Mouse (Mus musculus) hindbrain, embryonic 15.5 days (tissue): ENCODE results near the gene Akap2. TPM values are rescaled to one million over a fixed set of nuclear protein-coding genes. Genes with fewer than 3 reads are reported as not detected.
A peak's percentile ranks its signal among the peaks of the same experiment; 100 is the strongest.

Experiments used
- ATAC-seq: fragments of 200-750 bp; cut with Nextera tagmentation; 2 replicates; pipeline ENCODE4 v1.8.0; 2017; ENCODE audit warnings: low read depth, moderate number of reproducible peaks, moderate TSS enrichment; ENCODE audit not compliant: low FRiP score
- H3K27ac ChIP-seq: fragments of 300-500 bp; sonication (generic); replicated peaks from 2 replicates; pipeline ENCODE4 v1.5.1; 2015; ENCODE audit warnings: mild to moderate bottlenecking, inconsistent platforms
- H3K27me3 ChIP-seq: fragments of 300-500 bp; sonication (generic); 2 replicates; pipeline ENCODE4 v1.6.1; 2015; ENCODE audit warnings: control low read depth, inconsistent platforms
- H3K36me3 ChIP-seq: fragments of 300-500 bp; sonication (generic); 2 replicates; pipeline ENCODE4 v1.6.1; 2015; ENCODE audit warnings: control low read depth, inconsistent platforms
- H3K4me1 ChIP-seq: fragments of 300-500 bp; sonication (generic); replicated peaks from 2 replicates; pipeline ENCODE4 v1.6.1; 2015; ENCODE audit warnings: control low read depth, inconsistent platforms
- H3K4me2 ChIP-seq: fragments of 300-500 bp; sonication (generic); 2 replicates; pipeline ENCODE4 v1.6.1; 2015; ENCODE audit warnings: moderate library complexity, mild to moderate bottlenecking, inconsistent platforms
- H3K4me3 ChIP-seq: fragments of 300-500 bp; sonication (generic); 2 replicates; pipeline ENCODE4 v1.5.1; 2015; ENCODE audit warnings: mild to moderate bottlenecking, inconsistent platforms
- H3K9ac ChIP-seq: fragments of 300-500 bp; sonication (generic); 2 replicates; pipeline ENCODE4 v1.6.1; 2015; ENCODE audit warnings: inconsistent platforms
- H3K9me3 ChIP-seq: fragments of 300-500 bp; sonication (generic); 2 replicates; pipeline ENCODE4 v1.6.1; 2016; ENCODE audit warnings: control low read depth, inconsistent platforms
- WGBS: fragments of 180-500 bp; shearing (Covaris S2); methylation state at CpG from one replicate; pipeline ENCODE4 v1.1.7; 2015; 5-methylcytosine and 5-hydroxymethylcytosine counted together
- polyA plus RNA-seq: library from polyadenylated mRNA; unstranded; fragments of >200 nt; fragmentation: Nextera tagmentation; extraction: Ambion mirVana; gene quantifications from 2 replicates; pipeline ENCODE4 v1.2.1, GENCODE M21; 2015

Gene Akap2
- polyA plus RNA-seq, result 11.4 and 12.2 TPM in 2 replicates

GRCm38 (mm10) chr4:57717354-57717753, at the start of gene Akap2:
Gene Akap2 (plus strand): TSS chr4:57717657.
- H3K4me3 ChIP-seq, result no peak within 1 kb of the TSS
- H3K4me2 ChIP-seq, result no peak within 1 kb of the TSS
- H3K9me3 ChIP-seq, result no peaks in the 10 kb centered on the region
- H3K36me3 ChIP-seq, result no peaks in the 10 kb centered on the region
- H3K4me1 ChIP-seq, result peaks cover 7% of the 10 kb centered on the region; the same call in 1 of the 2 replicates
- H3K27ac ChIP-seq, result no peak within 1 kb of the TSS
- H3K27me3 ChIP-seq, result no peaks in the 10 kb centered on the region
- ATAC-seq, result no peak
- H3K9ac ChIP-seq, result no peak within 1 kb of the TSS
- 77% methylated on average over 9 of the region's 9 CpGs for whole genome bisulfite sequencing

- H3K9ac ChIP-seq, result no peak overlapping the region
- no peaks in the 10 kb centered on the region for H3K36me3 ChIP-seq
- no peaks in the 10 kb centered on the region for H3K9me3 ChIP-seq
- no peak overlapping the region for H3K4me3 ChIP-seq
- H3K27ac ChIP-seq, result no peak overlapping the region
- no peak for ATAC-seq
- peaks cover 15% of the 10 kb centered on the region for H3K4me1 ChIP-seq
- H3K27me3 ChIP-seq, result no peaks in the 10 kb centered on the region
- H3K4me2 ChIP-seq, result no peak overlapping the region
- 74% methylated on average over 7 of the region's 7 CpGs for WGBS
Measured at GRCm38 (mm10) chr4:57670813-57671469, 46.5 kb upstream of the Akap2 start.

DNA sequence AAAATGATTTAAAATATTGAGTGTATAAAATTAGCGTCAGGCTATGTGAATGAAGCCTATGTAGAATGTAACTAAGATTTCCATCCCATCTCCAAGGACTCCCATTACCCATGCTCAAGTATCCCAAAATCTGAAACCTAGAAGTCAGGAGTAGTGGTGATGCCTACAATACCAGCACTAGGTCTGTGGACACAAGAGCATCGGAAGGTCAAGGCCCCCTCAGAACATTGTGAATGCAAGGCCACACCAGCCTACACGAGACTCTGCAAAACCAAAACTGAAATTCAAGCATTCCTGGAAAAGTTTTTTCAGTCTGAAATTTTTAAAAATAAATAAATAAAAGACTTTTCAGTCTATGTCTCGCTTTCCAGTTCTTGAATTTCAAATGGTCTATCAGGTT, 44.9 kb upstream of the Akap2 start:
- WGBS, result 81% methylated on average over 4 of the region's 4 CpGs
- Histone ChIP-seq H3K27me3 (no peaks in the 10 kb centered on the region), H3K27ac (no peak overlapping the region), H3K4me3 (no peak overlapping the region), H3K4me1 (peaks cover 16% of the 10 kb centered on the region), H3K9ac (no peak overlapping the region), H3K4me2 (no peak overlapping the region), H3K9me3 (no peaks in the 10 kb centered on the region), H3K36me3 (no peaks in the 10 kb centered on the region)
- ATAC-seq, result no peak

- H3K27me3 ChIP-seq, result no peaks in the 10 kb centered on the region
- H3K36me3 ChIP-seq, result no peaks in the 10 kb centered on the region
- H3K4me2 ChIP-seq, result peak overlapping the region; percentile 50
- WGBS, result 17% methylated on average over 12 of the region's 12 CpGs
- ATAC-seq, result peak; percentile 64; the same call in 1 of the 2 replicates
- H3K4me1 ChIP-seq, result peaks cover 16% of the 10 kb centered on the region
- H3K4me3 ChIP-seq, result peak overlapping the region; percentile 15; the same call in 1 of the 2 replicates
- no peak overlapping the region for H3K9ac ChIP-seq
- H3K9me3 ChIP-seq, result no peaks in the 10 kb centered on the region
- no peak overlapping the region for H3K27ac ChIP-seq
Measured at GRCm38 (mm10) chr4:57672996-57673906, 44.2 kb upstream of the Akap2 start.

DNA sequence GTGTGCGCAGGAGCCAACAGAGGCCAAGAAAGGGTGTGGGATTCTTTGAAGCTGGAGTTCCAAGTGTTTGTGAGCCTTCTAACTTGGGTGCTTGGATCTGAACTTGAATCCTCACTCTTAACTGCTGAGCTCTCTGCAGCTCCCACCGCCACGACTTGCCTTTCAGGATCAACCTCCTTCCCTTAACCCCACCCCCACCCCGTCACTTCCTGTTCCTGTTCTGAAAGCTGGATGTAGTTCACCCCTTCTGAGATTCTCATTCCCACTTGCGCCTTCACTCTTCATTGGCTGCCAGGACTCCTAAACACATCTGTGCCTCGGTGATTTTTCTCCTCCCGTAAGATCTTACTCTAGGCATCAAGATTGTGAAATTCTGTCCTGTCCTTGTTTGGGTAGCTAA, 43.1 kb upstream of the Akap2 start:
- no peaks in the 10 kb centered on the region for H3K27me3 ChIP-seq
- ATAC-seq, result no peak
- no peaks in the 10 kb centered on the region for H3K36me3 ChIP-seq
- peaks cover 16% of the 10 kb centered on the region for H3K4me1 ChIP-seq
- peak overlapping the region; percentile 21; the same call in 1 of the 2 replicates for H3K27ac ChIP-seq
- no peaks in the 10 kb centered on the region for H3K9me3 ChIP-seq
- no peak overlapping the region for H3K9ac ChIP-seq
- no peak overlapping the region for H3K4me3 ChIP-seq
- no peak overlapping the region for H3K4me2 ChIP-seq
- WGBS, result 76% methylated on average over 7 of the region's 7 CpGs

- 0 out of 2 replicates have a peak, but pooled peaks have one; percentile 24 for ATAC-seq
- peak overlapping the region; percentile 43 for H3K4me2 ChIP-seq
- WGBS, result 0% methylated on average over 13 of the region's 13 CpGs
- no peaks in the 10 kb centered on the region for H3K27me3 ChIP-seq
- H3K9me3 ChIP-seq, result no peaks in the 10 kb centered on the region
- H3K4me1 ChIP-seq, result peaks cover 16% of the 10 kb centered on the region
- H3K27ac ChIP-seq, result 0 out of 2 replicates have a peak overlapping the region, but pooled peaks have one; percentile 21
- no peaks in the 10 kb centered on the region for H3K36me3 ChIP-seq
- H3K9ac ChIP-seq, result no peak overlapping the region
- no peak overlapping the region for H3K4me3 ChIP-seq
Measured at GRCm38 (mm10) chr4:57675387-57675786, 42.1 kb upstream of the Akap2 start.

DNA sequence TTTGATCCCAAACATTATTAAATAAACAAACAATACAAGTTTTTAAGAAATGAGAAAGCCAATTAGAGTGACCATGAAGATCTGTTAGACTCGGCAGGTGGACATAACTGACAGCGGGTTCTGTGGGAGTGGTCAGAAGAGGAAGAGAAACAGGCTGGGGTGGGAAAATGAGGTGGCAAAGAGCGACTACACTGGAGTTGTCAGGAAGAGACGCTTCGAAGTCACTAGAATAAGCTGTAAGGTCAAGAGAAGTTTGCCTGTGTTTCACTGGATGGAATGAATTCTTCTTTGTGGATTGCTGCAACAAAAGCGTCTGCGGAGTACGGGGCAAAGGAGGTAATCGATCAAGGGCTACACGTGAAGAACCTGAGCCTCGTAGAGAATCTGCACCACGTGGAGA, 39.5 kb upstream of the Akap2 start:
- H3K27ac ChIP-seq, result no peak overlapping the region

GRCm38 (mm10) chr4:57678991-57679457, 38.4 kb upstream of the Akap2 start:
- no peak for ATAC-seq
- no peak overlapping the region for H3K4me2 ChIP-seq
- WGBS, result 73% methylated on average over 9 of the region's 9 CpGs
- H3K36me3 ChIP-seq, result no peaks in the 10 kb centered on the region
- peaks cover 20% of the 10 kb centered on the region for H3K4me1 ChIP-seq
- no peak overlapping the region for H3K27ac ChIP-seq
- no peaks in the 10 kb centered on the region for H3K27me3 ChIP-seq
- H3K9me3 ChIP-seq, result no peaks in the 10 kb centered on the region
- no peak overlapping the region for H3K4me3 ChIP-seq
- no peak overlapping the region for H3K9ac ChIP-seq

More for the DNA sequence above, 39.5 kb upstream of the Akap2 start:
- Histone ChIP-seq H3K9ac (no peak overlapping the region), H3K9me3 (no peaks in the 10 kb centered on the region), H3K4me1 (peaks cover 20% of the 10 kb centered on the region), H3K27me3 (no peaks in the 10 kb centered on the region), H3K4me3 (no peak overlapping the region), H3K4me2 (no peak overlapping the region), H3K36me3 (no peaks in the 10 kb centered on the region)
- ATAC-seq, result no peak
- WGBS, result 84% methylated on average over 12 of the region's 12 CpGs

DNA sequence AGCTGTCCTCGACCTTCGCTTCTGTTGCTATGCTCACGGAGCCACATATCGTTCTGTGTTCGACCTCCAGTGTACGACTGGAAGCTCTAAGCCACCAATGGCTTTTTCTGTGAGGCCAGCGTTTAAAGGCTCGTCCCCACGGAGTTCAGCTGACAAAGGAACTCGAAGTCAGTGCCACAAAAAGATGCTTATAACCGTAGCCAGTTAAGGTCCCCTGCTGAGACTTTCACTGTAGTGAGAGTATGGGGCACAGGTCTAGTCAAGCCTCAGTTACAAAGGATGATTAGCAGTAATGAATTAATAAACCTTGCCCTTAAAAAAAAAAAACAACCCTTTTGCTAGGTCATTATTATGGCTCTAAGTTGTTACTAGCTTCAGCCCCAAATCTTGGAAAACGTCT, 37.3 kb upstream of the Akap2 start:
- WGBS, result 40% methylated on average over 12 of the region's 12 CpGs
- Histone ChIP-seq H3K9ac (no peak overlapping the region), H3K27me3 (no peaks in the 10 kb centered on the region), H3K27ac (no peak overlapping the region), H3K4me3 (no peak overlapping the region), H3K9me3 (no peaks in the 10 kb centered on the region), H3K36me3 (no peaks in the 10 kb centered on the region), H3K4me1 (peaks cover 12% of the 10 kb centered on the region; the same call in 1 of the 2 replicates), H3K4me2 (no peak overlapping the region)
- ATAC-seq, result no peak

DNA sequence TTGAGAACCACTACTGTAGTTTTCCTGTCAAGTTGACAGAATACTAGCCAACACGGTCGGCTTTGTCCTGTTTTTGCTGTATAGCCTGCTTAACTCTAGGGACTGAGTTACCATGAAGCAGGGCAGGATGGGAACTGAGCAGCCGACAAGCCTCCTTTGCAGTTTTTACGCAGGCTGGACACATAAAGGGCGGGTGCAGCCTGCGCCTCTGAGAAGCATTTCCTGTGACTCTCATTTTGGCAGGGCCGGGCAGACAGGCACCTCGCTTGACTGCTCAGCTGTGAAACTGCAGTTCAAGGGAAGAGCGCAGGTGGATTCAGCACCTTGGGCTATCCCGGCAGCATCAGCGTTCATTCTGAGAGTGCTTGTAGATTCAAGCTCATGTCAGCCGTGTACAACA, 35.9 kb upstream of the Akap2 start:
- Histone ChIP-seq H3K4me1 (0 out of 2 replicates have a peak, but pooled peaks cover 4% of the 10 kb centered on the region), H3K4me3 (no peak overlapping the region), H3K9me3 (no peaks in the 10 kb centered on the region), H3K36me3 (no peaks in the 10 kb centered on the region), H3K27ac (no peak overlapping the region), H3K4me2 (no peak overlapping the region), H3K9ac (no peak overlapping the region), H3K27me3 (no peaks in the 10 kb centered on the region)
- WGBS, result 54% methylated on average over 12 of the region's 12 CpGs
- ATAC-seq, result 0 out of 2 replicates have a peak, but pooled peaks have one; percentile 42

- Histone ChIP-seq H3K27me3 (no peaks in the 10 kb centered on the region), H3K9ac (no peak overlapping the region), H3K36me3 (no peaks in the 10 kb centered on the region), H3K27ac (no peak overlapping the region), H3K9me3 (no peaks in the 10 kb centered on the region), H3K4me3 (no peak overlapping the region), H3K4me2 (no peak overlapping the region), H3K4me1 (0 out of 2 replicates have a peak, but pooled peaks cover 4% of the 10 kb centered on the region)
- ATAC-seq, result no peak
- 95% methylated on average over 2 of the region's 2 CpGs for WGBS
Measured at GRCm38 (mm10) chr4:57682341-57682740, 35.1 kb upstream of the Akap2 start.

DNA sequence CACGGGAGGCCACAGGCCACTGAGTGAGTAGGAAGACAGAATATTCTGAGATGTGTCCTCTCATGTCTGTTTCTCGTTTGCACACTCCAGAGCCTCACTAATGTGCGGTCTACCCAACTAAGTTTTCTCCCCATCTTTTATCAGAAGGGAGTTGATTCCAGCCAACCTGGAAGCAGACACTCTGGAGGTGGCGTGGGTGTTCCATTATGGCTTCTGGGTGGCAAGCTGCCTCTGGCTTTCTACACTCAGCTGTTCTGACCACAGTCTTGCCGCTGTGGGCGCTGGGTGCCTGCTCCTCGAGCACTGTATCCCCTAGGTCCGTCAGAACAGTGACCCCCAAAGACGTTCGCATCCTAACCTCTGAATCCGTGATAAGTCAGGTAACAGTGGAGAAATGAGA, 34.5 kb upstream of the Akap2 start:
- Histone ChIP-seq H3K36me3 (no peaks in the 10 kb centered on the region), H3K27ac (no peak overlapping the region), H3K9ac (no peak overlapping the region), H3K4me1 (0 out of 2 replicates have a peak, but pooled peaks cover 4% of the 10 kb centered on the region), H3K4me2 (no peak overlapping the region), H3K9me3 (no peaks in the 10 kb centered on the region), H3K4me3 (no peak overlapping the region), H3K27me3 (no peaks in the 10 kb centered on the region)
- ATAC-seq, result no peak
- 87% methylated on average over 11 of the region's 11 CpGs for WGBS
